Mouse (Mus musculus) cortical plate, adult 2 months (tissue): Measurements from ENCODE around the gene Mx1.

Source experiments
- CTCF ChIP-seq: fragments of 200-500 bp; IDR thresholded peaks from 2 replicates; pipeline ENCODE4 v1.5.1; 2011; ENCODE audit warnings: mild to moderate bottlenecking, control low read depth, low read length; ENCODE audit not compliant: insufficient read depth; ENCODE audit errors: extremely low read depth
- POLR2A ChIP-seq: fragments of 200-500 bp; IDR thresholded peaks from 2 replicates; pipeline ENCODE4 v1.6.1; 2011; ENCODE audit warnings: mild to moderate bottlenecking, low read length, control low read depth; ENCODE audit not compliant: insufficient read depth; ENCODE audit errors: extremely low read depth

GRCm38 (mm10) chr16:97423627-97424026 is 39.1 kb downstream of the Mx1 start:
- no peak for TF ChIP-seq CTCF
- no peak for TF ChIP-seq POLR2A
